Mouse (Mus musculus) erythroblast, embryonic 14.5 days (primary cell): ENCODE data around the gene Rgs17.

Experiments used
- GATA1 ChIP-seq: IDR thresholded peaks from 2 replicates; pipeline ENCODE4 v1.6.1; 2012; ENCODE audit warnings: low read length, inconsistent platforms, mixed read lengths
- TAL1 ChIP-seq: IDR thresholded peaks from 3 replicates; pipeline ENCODE4 v1.6.1; 2012; ENCODE audit warnings: low read length, inconsistent platforms, mixed read lengths

GRCm38 (mm10) chr10:5807683-5808082, 114.5 kb downstream of the Rgs17 start:
- no peak for TF ChIP-seq GATA1
- no peak for TF ChIP-seq TAL1
